Mouse (Mus musculus) intestine, embryonic 14.5 days (tissue): ENCODE data around the gene Spaca6. TPM values are rescaled to one million over a fixed set of nuclear protein-coding genes. Genes with fewer than 3 reads are reported as not detected.

Experiments used
- ATAC-seq: fragments of 200-750 bp; cut with Nextera tagmentation; replicated peaks from 2 replicates; pipeline ENCODE4 v1.8.0; 2017; ENCODE audit warnings: low read depth, moderate number of reproducible peaks, moderate TSS enrichment, moderate library complexity; ENCODE audit not compliant: low FRiP score, low TSS enrichment
- DNase-seq: peaks from one replicate; pipeline ENCODE4 v3.0.0-alpha.2; 2018; ENCODE audit warnings: low spot score
- H3K27ac ChIP-seq: fragments of 300-500 bp; sonication (generic); 2 replicates; pipeline ENCODE4 v1.5.1; 2014; ENCODE audit warnings: low read depth, mild to moderate bottlenecking, control low read depth
- H3K27me3 ChIP-seq: fragments of 300-500 bp; sonication (generic); replicated peaks from 2 replicates; pipeline ENCODE4 v1.6.1; 2014; ENCODE audit warnings: low read length, control low read depth; ENCODE audit not compliant: control insufficient read depth, insufficient read depth
- H3K36me3 ChIP-seq: fragments of 300-500 bp; sonication (generic); 2 replicates; pipeline ENCODE4 v1.6.1; 2014; ENCODE audit warnings: low read length, control low read depth; ENCODE audit not compliant: control insufficient read depth, insufficient read depth
- H3K4me1 ChIP-seq: fragments of 300-500 bp; sonication (generic); replicated peaks from 2 replicates; pipeline ENCODE4 v1.6.1; 2014; ENCODE audit warnings: low read length, control low read depth, mixed read lengths; ENCODE audit not compliant: control insufficient read depth, insufficient read depth
- H3K4me2 ChIP-seq: fragments of 300-500 bp; sonication (generic); 2 replicates; pipeline ENCODE4 v1.6.1; 2014; ENCODE audit warnings: low read length
- H3K4me3 ChIP-seq: fragments of 300-500 bp; sonication (generic); 2 replicates; pipeline ENCODE4 v1.5.1; 2014; ENCODE audit warnings: low read depth, low read length, control low read depth, mixed read lengths
- H3K9ac ChIP-seq: fragments of 300-500 bp; sonication (generic); 2 replicates; pipeline ENCODE4 v1.6.1; 2014; ENCODE audit warnings: mild to moderate bottlenecking, low read length
- H3K9me3 ChIP-seq: fragments of 300-500 bp; sonication (generic); 2 replicates; pipeline ENCODE4 v1.6.1; 2016; ENCODE audit warnings: low read length, control low read depth; ENCODE audit not compliant: control insufficient read depth
- WGBS: fragments of 180-500 bp; shearing (Covaris S2); extraction: QIAGEN DNeasy Blood & Tissue Kit; methylation state at CpG from one replicate; pipeline ENCODE4 v1.1.7; 2014; 5-methylcytosine and 5-hydroxymethylcytosine counted together
- polyA plus RNA-seq: library from polyadenylated mRNA; unstranded; fragments of >200 nt; fragmentation: Nextera tagmentation; extraction: Ambion mirVana; gene quantifications from 2 replicates; pipeline ENCODE4 v1.2.1, GENCODE M21; 2014

Gene Spaca6
- 27.0 and 30.3 TPM in 2 replicates for polyA plus RNA-seq

DNA sequence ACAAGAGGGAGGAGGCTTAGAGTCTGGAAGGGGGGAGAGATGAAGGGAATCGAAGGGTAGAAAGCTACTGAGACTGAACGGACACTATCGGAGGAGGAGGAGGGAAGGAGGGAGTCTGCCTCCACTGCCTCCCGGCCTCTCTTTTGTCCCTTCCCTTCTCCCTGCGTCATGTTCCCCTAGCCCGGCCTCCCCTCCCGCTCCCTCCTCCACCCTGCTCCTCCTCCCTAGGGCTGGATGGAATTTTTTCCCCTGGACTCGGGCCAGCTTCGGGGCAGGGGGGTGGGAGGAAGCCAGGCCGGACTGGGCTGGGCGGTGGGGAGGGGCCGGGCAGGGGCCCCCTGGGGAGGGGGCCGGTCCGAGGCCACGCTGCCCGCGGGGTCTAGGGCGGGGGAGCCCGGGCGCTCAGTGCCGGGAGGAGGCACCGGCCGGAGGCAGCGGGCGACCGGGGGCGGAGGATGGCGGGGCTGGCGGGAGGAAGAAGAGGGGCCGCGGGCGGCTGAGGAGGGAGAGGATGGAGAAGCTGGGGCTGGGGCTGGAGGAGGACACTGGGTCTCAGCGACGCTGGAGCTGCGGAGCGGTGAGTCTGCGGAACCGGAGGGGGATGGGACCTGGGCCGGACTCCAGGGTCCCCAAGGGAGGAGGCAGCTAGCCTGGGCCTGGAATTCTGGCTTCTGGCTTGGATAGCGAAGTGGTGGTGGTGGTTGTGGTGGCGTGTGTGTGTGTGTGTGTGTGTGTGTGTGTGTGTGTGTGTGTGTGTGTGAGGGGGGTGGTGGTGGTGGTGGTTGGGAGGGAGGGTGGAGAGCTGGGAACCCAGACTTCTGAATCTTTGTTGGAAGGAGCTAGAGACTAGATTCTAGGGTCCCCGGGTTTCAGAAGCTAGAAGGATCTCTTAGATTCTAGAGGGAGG lies at the start of gene Spaca6:
Gene Spaca6, plus strand, starts transcription at position 408 of the 907 bp plus-strand sequence.
- H3K27me3 ChIP-seq: no peaks in the 10 kb centered on the region
- peaks cover 22% of the 10 kb centered on the region for H3K4me1 ChIP-seq
- H3K36me3 ChIP-seq: peaks cover 14% of the 10 kb centered on the region
- 2% methylated on average over 38 of the region's 42 CpGs for WGBS
- peak within 1 kb of the TSS; percentile 86 for H3K4me3 ChIP-seq
- H3K9me3 ChIP-seq: no peaks in the 10 kb centered on the region
- peak; percentile 84 for ATAC-seq
- DNase-seq: peak; percentile 96
- H3K4me2 ChIP-seq: peak within 1 kb of the TSS; percentile 81
- peak within 1 kb of the TSS; percentile 95 for H3K27ac ChIP-seq
- peak within 1 kb of the TSS; percentile 83 for H3K9ac ChIP-seq

DNA sequence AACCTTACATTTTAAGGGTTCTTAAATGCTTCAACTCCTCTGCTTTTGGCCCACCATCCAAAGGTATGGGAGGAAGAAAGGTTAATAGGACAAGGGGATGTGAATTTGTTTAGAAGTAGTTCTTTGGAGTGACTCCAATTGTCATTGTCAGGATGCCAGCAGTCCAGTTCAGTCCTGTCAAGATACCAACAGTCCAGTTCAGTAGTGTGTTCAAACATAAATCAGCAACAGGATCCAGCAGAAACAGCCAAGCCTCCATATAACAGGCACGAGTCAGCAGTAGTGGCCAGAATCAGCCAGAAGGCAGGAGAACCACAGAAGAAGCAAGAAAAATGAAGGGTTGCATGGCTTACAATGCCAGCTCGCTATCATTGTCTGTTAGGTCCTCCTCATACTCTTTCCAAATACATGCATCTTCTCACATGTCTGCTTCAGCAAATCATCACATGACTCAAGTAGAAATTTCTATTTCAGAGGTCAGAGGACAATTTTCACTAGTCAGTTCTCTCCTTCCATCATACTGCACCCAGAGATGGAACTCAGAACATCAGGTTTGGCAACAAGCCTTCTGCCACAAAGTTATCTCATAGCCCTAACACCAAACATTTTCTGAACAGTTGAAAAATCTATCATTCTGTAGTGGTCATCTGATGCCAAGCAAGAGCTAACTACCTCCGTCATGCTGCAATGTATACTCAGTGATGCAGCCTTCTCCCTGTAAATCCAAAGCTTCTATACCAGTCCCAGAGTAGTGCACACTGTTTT lies 35.9 kb upstream of the Spaca6 start:
- DNase-seq (no peak), ATAC-seq (no peak)
- Histone ChIP-seq H3K9me3 (no peaks in the 10 kb centered on the region), H3K27ac (no peak overlapping the region), H3K4me3 (no peak overlapping the region), H3K9ac (no peak overlapping the region), H3K4me2 (no peak overlapping the region), H3K27me3 (no peaks in the 10 kb centered on the region), H3K36me3 (no peaks in the 10 kb centered on the region), H3K4me1 (no peaks in the 10 kb centered on the region)
- whole genome bisulfite sequencing: 74% methylated on average over 3 of the region's 3 CpGs

DNA sequence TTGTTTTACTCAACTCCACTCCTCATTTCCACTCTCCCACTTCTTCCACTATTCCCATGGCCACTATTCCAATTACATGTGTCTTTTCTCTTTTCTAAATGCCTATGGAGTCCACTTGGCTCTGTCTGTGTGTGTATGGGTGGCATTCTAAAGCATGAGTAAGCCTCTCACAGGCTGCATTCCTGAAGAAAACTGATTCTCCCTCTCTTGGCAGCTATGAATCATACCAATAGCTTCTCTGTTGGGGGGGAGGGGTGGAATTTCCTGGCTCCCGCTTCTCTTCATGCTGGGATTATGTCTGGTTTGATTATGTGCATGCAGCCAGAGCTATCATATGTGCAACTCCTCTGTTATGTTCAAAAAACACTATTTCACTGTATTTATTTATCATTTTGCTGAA lies 34.4 kb upstream of the Spaca6 start:
- no peak overlapping the region for H3K4me3 ChIP-seq
- no peaks in the 10 kb centered on the region for H3K27me3 ChIP-seq
- no peak overlapping the region for H3K27ac ChIP-seq
- peak; percentile 47; the same call in 1 of the 2 replicates for ATAC-seq
- DNase-seq: no peak
- no peaks in the 10 kb centered on the region for H3K9me3 ChIP-seq
- H3K36me3 ChIP-seq: no peaks in the 10 kb centered on the region
- no peak overlapping the region for H3K4me2 ChIP-seq
- no peak overlapping the region for H3K9ac ChIP-seq
- H3K4me1 ChIP-seq: no peaks in the 10 kb centered on the region
- 27% methylated on average over 1 of the region's 1 CpGs for WGBS

DNA sequence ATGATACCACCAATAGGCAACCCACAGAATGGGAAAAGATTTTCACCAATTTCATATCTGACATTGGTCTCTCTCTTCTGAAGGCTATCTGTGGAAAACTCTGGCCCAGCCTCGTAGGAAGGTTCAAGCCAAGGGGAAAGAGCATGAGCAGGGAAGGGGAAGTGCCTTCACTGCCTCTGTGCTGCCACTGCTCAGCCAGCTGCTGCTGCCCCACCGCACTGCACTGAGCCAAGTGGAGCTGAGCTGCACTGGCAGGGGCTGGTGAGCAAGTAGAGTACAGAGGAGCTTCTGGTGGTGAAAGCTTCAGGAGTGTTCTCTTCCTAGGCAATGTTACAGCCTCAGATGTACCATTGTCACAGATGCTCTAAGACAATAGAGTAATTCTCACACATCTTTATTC lies 31.4 kb upstream of the Spaca6 start:
- Histone ChIP-seq H3K27me3 (no peaks in the 10 kb centered on the region), H3K4me2 (no peak overlapping the region), H3K27ac (no peak overlapping the region), H3K4me3 (no peak overlapping the region), H3K9me3 (no peaks in the 10 kb centered on the region), H3K36me3 (no peaks in the 10 kb centered on the region), H3K4me1 (no peaks in the 10 kb centered on the region), H3K9ac (no peak overlapping the region)
- DNase-seq (no peak), ATAC-seq (no peak)
- WGBS: 49% methylated on average over 2 of the region's 2 CpGs

DNA sequence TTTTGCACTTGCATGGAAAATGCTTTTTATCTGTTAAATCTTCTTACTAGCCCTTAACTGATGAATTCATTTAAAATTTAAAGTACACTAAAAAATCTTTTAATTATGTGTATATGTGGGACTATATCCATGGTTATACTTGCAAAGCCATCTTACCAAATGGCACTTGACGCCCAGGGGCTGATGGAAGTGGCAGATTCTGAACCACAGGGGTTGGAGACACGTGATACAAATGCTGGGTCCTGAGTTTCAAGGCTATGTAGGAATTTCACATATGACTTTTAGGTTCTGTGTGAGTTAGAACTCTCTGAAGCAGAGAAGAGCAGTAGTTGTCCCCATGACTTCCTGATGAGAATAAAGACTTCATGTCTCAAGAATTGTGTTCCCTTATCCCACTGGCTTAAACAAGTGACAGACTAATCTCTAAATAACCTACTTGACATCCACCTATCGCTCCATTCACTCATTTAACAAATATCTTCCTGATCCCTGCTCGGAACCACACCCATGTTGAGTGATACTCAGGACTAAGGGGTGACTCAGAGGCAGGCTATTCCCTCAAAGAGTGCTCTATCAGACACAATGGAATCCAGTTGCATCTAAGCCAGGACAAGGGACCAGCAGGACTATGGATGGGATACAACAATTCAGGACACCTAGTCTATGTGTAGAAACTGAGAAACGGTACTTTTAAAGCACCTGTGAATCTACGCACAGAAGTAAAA lies 3.2 kb upstream of the Spaca6 start:
- 75% methylated on average over 6 of the region's 6 CpGs for WGBS
- Histone ChIP-seq H3K4me2 (no peak overlapping the region), H3K4me3 (no peak overlapping the region), H3K27ac (no peak overlapping the region), H3K4me1 (peaks cover 4% of the 10 kb centered on the region; the same call in 1 of the 2 replicates), H3K9me3 (no peaks in the 10 kb centered on the region), H3K36me3 (no peaks in the 10 kb centered on the region), H3K27me3 (no peaks in the 10 kb centered on the region), H3K9ac (no peak overlapping the region)
- DNase-seq (no peak), ATAC-seq (no peak)

DNA sequence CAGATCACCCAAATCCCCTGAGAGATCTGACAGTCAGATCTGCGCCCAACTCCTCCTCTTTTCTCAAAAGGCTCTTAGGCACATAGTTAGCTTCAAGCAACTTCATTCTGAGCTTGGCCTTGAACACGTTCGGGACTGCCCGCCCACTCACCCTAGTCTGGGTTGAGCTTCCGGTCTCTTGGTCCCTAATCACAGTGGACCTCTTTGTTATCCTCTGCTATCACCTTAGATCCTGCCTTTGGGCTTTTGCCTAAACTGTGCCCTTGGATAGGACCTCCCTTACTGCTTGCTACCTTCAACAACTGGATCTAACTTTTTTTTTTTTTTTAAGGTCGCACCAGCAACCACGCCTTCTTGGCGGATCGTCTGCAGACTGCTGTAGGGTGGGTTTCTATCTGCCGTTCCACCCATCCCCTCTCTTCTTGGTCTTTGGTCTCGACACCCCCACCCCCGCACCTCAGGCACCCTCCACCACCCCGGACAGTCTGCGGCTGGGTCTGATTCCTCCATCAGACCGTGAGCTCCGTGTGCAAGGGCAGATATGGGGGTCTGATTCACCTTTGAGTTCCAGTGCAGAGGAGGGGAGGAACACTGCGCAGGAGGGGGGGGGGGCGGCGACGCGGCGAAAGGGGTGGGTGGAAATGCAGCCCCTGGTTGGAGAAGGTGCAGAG lies 902 bp upstream of the Spaca6 start:
- H3K27ac ChIP-seq: peak overlapping the region; percentile 95
- H3K9ac ChIP-seq: peak overlapping the region; percentile 83
- WGBS: 1% methylated on average over 20 of the region's 22 CpGs
- peaks cover 5% of the 10 kb centered on the region for H3K36me3 ChIP-seq
- peak overlapping the region; percentile 52 for H3K4me2 ChIP-seq
- no peaks in the 10 kb centered on the region for H3K9me3 ChIP-seq
- peak overlapping the region; percentile 86 for H3K4me3 ChIP-seq
- H3K4me1 ChIP-seq: peaks cover 14% of the 10 kb centered on the region
- no peaks in the 10 kb centered on the region for H3K27me3 ChIP-seq
- peak; percentile 46 for ATAC-seq
- DNase-seq: peak; percentile 80

DNA sequence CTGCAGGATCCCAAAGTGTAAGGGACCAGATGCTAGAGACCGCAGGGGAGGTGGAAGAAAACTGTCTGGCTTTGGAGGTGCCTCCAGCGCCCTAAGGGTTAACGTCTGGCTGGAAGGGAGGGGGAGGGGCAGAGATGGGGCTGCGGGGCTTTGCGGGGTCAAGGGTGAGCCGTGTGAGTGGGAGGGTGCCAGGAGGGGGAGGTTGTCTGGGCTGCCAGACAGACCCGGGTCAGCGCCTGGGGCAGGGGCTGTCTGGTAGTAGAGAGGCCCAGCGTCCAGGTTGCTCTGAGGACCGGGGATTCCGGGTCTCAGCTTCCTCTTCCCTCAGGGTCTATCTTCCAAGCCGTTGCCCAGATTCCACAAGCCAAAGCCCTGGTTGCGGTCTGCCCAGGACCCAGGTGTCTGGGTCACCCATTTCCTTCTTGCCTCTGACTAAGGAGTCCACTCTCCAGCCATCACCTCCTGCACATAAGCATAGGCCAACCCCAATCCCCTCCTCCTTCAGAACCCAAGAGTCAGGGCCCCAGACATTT lies 766 bp downstream of the Spaca6 start:
- Histone ChIP-seq H3K4me2 (peak overlapping the region; percentile 81), H3K36me3 (peaks cover 22% of the 10 kb centered on the region), H3K27ac (peak overlapping the region; percentile 95), H3K4me3 (peak overlapping the region; percentile 86), H3K27me3 (no peaks in the 10 kb centered on the region), H3K9ac (peak overlapping the region; percentile 83), H3K9me3 (no peaks in the 10 kb centered on the region), H3K4me1 (peaks cover 27% of the 10 kb centered on the region)
- DNase-seq: peak; percentile 81
- WGBS: 0% methylated on average over 13 of the region's 13 CpGs
- peak; percentile 8 for ATAC-seq
